Mouse (Mus musculus): ENCODE results near the gene Bcl11b. TPM values are rescaled to one million over a fixed set of nuclear protein-coding genes. Genes with fewer than 3 reads are reported as not detected.

Gene Bcl11b
- polyA plus RNA-seq, 1 experiment from 2014 or later, result 3.8 TPM

- H3K9me3 ChIP-seq (replicated peaks), result no peaks in the 10 kb centered on the region
- ATAC-seq (replicated peaks; ENCODE audit: low FRiP score), result no peak
- peaks cover 8% of the 10 kb centered on the region; the same call in 1 of the 2 replicates for H3K4me1 ChIP-seq
- no peaks in the 10 kb centered on the region for H3K36me3 ChIP-seq
- WGBS, result 85% methylated on average over 9 of the region's 9 CpGs
- no peak overlapping the region for H3K4me2 ChIP-seq
- H3K4me3 ChIP-seq (replicated peaks), result no peak overlapping the region
- H3K9ac ChIP-seq, result no peak overlapping the region
- H3K27me3 ChIP-seq, result no peaks in the 10 kb centered on the region
- no peak overlapping the region for H3K27ac ChIP-seq
Observed at GRCm38 (mm10) chr12:107881726-107882125, 121.7 kb downstream of the Bcl11b start.

- Histone ChIP-seq H3K9ac (no peak overlapping the region), H3K27ac (no peak overlapping the region), H3K9me3 (replicated peaks) (no peaks in the 10 kb centered on the region), H3K27me3 (no peaks in the 10 kb centered on the region), H3K4me2 (no peak overlapping the region), H3K4me3 (replicated peaks) (no peak overlapping the region), H3K36me3 (no peaks in the 10 kb centered on the region), H3K4me1 (peaks cover 8% of the 10 kb centered on the region; the same call in 1 of the 2 replicates)
- WGBS, result 71% methylated on average over 13 of the region's 13 CpGs
- ATAC-seq (replicated peaks; ENCODE audit: low FRiP score), result no peak
Observed at GRCm38 (mm10) chr12:107880748-107881147, 122.7 kb downstream of the Bcl11b start.

- Histone ChIP-seq H3K9ac (no peak overlapping the region), H3K4me1 (peaks cover 6% of the 10 kb centered on the region; the same call in 1 of the 2 replicates), H3K27me3 (no peaks in the 10 kb centered on the region), H3K36me3 (no peaks in the 10 kb centered on the region), H3K4me3 (replicated peaks) (no peak overlapping the region), H3K27ac (no peak overlapping the region), H3K4me2 (no peak overlapping the region), H3K9me3 (replicated peaks) (no peaks in the 10 kb centered on the region)
- WGBS, result 84% methylated on average over 16 of the region's 16 CpGs
- no peak for ATAC-seq (replicated peaks; ENCODE audit: low FRiP score)
Observed at GRCm38 (mm10) chr12:107879114-107879777, 124.2 kb downstream of the Bcl11b start.

GRCm38 (mm10) chr12:107876237-107876636 is 127.2 kb downstream of the Bcl11b start:
- H3K4me1 ChIP-seq, result peaks cover 5% of the 10 kb centered on the region; the same call in 1 of the 2 replicates
- ATAC-seq (replicated peaks; ENCODE audit: low FRiP score), result no peak
- no peaks in the 10 kb centered on the region for H3K36me3 ChIP-seq
- WGBS, result 44% methylated on average over 9 of the region's 9 CpGs
- no peak overlapping the region for H3K4me3 ChIP-seq (replicated peaks)
- H3K9me3 ChIP-seq (replicated peaks), result no peaks in the 10 kb centered on the region
- H3K9ac ChIP-seq, result no peak overlapping the region
- no peak overlapping the region for H3K27ac ChIP-seq
- no peak overlapping the region for H3K4me2 ChIP-seq
- H3K27me3 ChIP-seq, result no peaks in the 10 kb centered on the region

GRCm38 (mm10) chr12:107874467-107875142 is 128.8 kb downstream of the Bcl11b start:
- H3K27ac ChIP-seq, result no peak overlapping the region
- ATAC-seq (replicated peaks; ENCODE audit: low FRiP score), result no peak
- H3K9ac ChIP-seq, result no peak overlapping the region
- WGBS, result 90% methylated on average over 27 of the region's 27 CpGs
- no peaks in the 10 kb centered on the region for H3K36me3 ChIP-seq
- no peak overlapping the region for H3K4me2 ChIP-seq
- no peaks in the 10 kb centered on the region for H3K27me3 ChIP-seq
- no peak overlapping the region for H3K4me3 ChIP-seq (replicated peaks)
- no peaks in the 10 kb centered on the region for H3K9me3 ChIP-seq (replicated peaks)
- H3K4me1 ChIP-seq, result no peaks in the 10 kb centered on the region

- Histone ChIP-seq H3K27ac (no peak overlapping the region), H3K27me3 (no peaks in the 10 kb centered on the region), H3K9me3 (replicated peaks) (no peaks in the 10 kb centered on the region), H3K4me2 (no peak overlapping the region), H3K4me1 (no peaks in the 10 kb centered on the region), H3K9ac (no peak overlapping the region), H3K4me3 (replicated peaks) (no peak overlapping the region), H3K36me3 (no peaks in the 10 kb centered on the region)
- ATAC-seq (replicated peaks; ENCODE audit: low FRiP score), result no peak
- 83% methylated on average over 20 of the region's 20 CpGs for WGBS
Observed at GRCm38 (mm10) chr12:107869526-107870050, 133.8 kb downstream of the Bcl11b start.

GRCm38 (mm10) chr12:107868291-107868690 is 135.1 kb downstream of the Bcl11b start:
- Histone ChIP-seq H3K9me3 (replicated peaks) (no peaks in the 10 kb centered on the region), H3K4me1 (no peaks in the 10 kb centered on the region), H3K4me3 (replicated peaks) (no peak overlapping the region), H3K9ac (no peak overlapping the region), H3K27ac (no peak overlapping the region), H3K27me3 (no peaks in the 10 kb centered on the region), H3K4me2 (no peak overlapping the region), H3K36me3 (no peaks in the 10 kb centered on the region)
- no peak for ATAC-seq (replicated peaks; ENCODE audit: low FRiP score)
- 92% methylated on average over 2 of the region's 2 CpGs for WGBS

Other genes starting within 250 kb of the Bcl11b start
- 87.1 and 87.2 TPM in 2 replicates for gene Setd3, start 175.7 kb upstream of the Bcl11b start, polyA plus RNA-seq (2015; fragmentation: Nextera tagmentation; extraction: Ambion mirVana)
- gene Ccnk, start 176.0 kb upstream of the Bcl11b start, polyA plus RNA-seq (2015; fragmentation: Nextera tagmentation; extraction: Ambion mirVana), result 3.2 and 3.7 TPM in 2 replicates

All from kidney, embryonic 15.5 days (tissue).